Mouse (Mus musculus): ENCODE measurements at regions not wholly inside any gene's neighbourhood (a gene's known extent, or its start where the extent isn't known, plus 50 kb on each side); places are given as distances from the start of the nearest gene placed in this dataset.

- no peak overlapping the region for H3K9ac ChIP-seq (replicated peaks; ENCODE audit: low read length)
- H3K4me2 ChIP-seq (replicated peaks; ENCODE audit: low read depth, low read length) = no peak overlapping the region
- H3K9me3 ChIP-seq (ENCODE audit: low read length) = peaks cover 7% of the 10 kb centered on the region; the same call in 1 of the 2 replicates
- no peaks in the 10 kb centered on the region for H3K36me3 ChIP-seq (ENCODE audit: insufficient read depth, low read length)
- 71% methylated on average over 1 of the region's 1 CpGs for WGBS
- 0 out of 2 replicates have a peak, but pooled peaks have one; percentile 21 for ATAC-seq (ENCODE audit: low FRiP score, low TSS enrichment)
- H3K27me3 ChIP-seq (ENCODE audit: insufficient read depth, low read length) = no peaks in the 10 kb centered on the region
- H3K27ac ChIP-seq (ENCODE audit: low read length) = no peak overlapping the region
- H3K4me3 ChIP-seq (ENCODE audit: low read length) = no peak overlapping the region
- H3K4me1 ChIP-seq (ENCODE audit: insufficient read depth, low read length) = peaks cover 15% of the 10 kb centered on the region
These were observed 272.1 kb upstream of the Npvf start for GRCm38 (mm10) chr6:50926313-50926712.

GRCm38 (mm10) chr6:50929503-50929902 is 275.3 kb upstream of the Npvf start:
- no peak overlapping the region for H3K4me3 ChIP-seq (ENCODE audit: low read length)
- H3K27ac ChIP-seq (ENCODE audit: low read length) = peak overlapping the region; percentile 6; the same call in 1 of the 2 replicates
- no peaks in the 10 kb centered on the region for H3K27me3 ChIP-seq (ENCODE audit: insufficient read depth, low read length)
- no peak overlapping the region for H3K9ac ChIP-seq (replicated peaks; ENCODE audit: low read length)
- no peak overlapping the region for H3K4me2 ChIP-seq (replicated peaks; ENCODE audit: low read depth, low read length)
- peak; percentile 62 for ATAC-seq (ENCODE audit: low FRiP score, low TSS enrichment)
- no peaks in the 10 kb centered on the region for H3K36me3 ChIP-seq (ENCODE audit: insufficient read depth, low read length)
- 23% methylated on average over 9 of the region's 9 CpGs for WGBS
- peaks cover 13% of the 10 kb centered on the region for H3K4me1 ChIP-seq (ENCODE audit: insufficient read depth, low read length)
- H3K9me3 ChIP-seq (ENCODE audit: low read length) = peaks cover 4% of the 10 kb centered on the region; the same call in 1 of the 2 replicates

DNA sequence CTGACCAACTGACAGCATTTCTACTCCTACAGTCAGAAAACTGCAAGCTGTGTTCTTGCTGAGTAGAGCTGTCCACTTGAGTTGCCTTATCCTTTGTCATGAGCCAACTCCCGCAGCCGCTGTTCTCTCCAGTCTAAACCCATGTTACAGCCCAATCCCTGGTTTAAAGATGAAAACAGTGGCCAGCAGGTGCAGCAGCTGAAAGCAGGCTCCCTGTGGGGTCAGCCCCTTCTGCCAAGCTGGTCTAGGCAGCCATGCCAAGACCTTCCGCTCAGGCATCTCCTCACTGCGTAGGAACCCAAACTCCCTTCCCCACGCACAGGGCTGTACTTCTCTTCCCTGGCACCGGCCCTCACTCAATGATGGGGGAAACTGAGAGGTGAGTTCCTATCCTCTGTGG is 279.3 kb upstream of the Npvf start:
- Histone ChIP-seq H3K4me2 (replicated peaks; ENCODE audit: low read depth, low read length) (no peak overlapping the region), H3K4me3 (ENCODE audit: low read length) (no peak overlapping the region), H3K9ac (replicated peaks; ENCODE audit: low read length) (no peak overlapping the region), H3K36me3 (ENCODE audit: insufficient read depth, low read length) (no peaks in the 10 kb centered on the region), H3K27ac (ENCODE audit: low read length) (no peak overlapping the region), H3K27me3 (ENCODE audit: insufficient read depth, low read length) (no peaks in the 10 kb centered on the region), H3K9me3 (ENCODE audit: low read length) (no peaks in the 10 kb centered on the region), H3K4me1 (ENCODE audit: insufficient read depth, low read length) (peaks cover 12% of the 10 kb centered on the region)
- WGBS = 89% methylated on average over 6 of the region's 6 CpGs
- ATAC-seq (ENCODE audit: low FRiP score, low TSS enrichment) = no peak

DNA sequence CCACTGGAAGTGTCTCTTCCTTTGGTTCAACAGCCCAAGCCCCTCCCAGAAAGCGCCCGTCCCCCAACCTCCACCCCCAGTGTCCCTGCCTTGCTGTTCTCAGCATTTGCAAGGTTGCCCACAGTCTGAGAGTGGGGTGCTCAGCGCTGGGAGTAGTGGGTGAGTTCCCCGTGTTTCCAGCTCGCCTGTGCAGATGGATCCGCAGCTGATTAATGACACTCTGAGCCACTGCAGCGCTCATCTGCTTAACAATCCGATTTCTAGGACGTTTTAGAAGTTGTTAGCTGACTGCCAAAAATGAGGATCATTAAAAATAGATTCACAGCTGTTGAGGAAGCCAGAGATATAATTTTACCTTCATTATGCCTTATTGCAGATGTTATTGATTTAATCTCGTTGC is 280.0 kb upstream of the Npvf start:
- 58% methylated on average over 10 of the region's 10 CpGs for WGBS
- no peaks in the 10 kb centered on the region for H3K9me3 ChIP-seq (ENCODE audit: low read length)
- H3K27me3 ChIP-seq (ENCODE audit: insufficient read depth, low read length) = no peaks in the 10 kb centered on the region
- H3K9ac ChIP-seq (replicated peaks; ENCODE audit: low read length) = no peak overlapping the region
- H3K4me1 ChIP-seq (ENCODE audit: insufficient read depth, low read length) = peaks cover 8% of the 10 kb centered on the region
- ATAC-seq (ENCODE audit: low FRiP score, low TSS enrichment) = no peak
- H3K4me2 ChIP-seq (replicated peaks; ENCODE audit: low read depth, low read length) = no peak overlapping the region
- no peak overlapping the region for H3K4me3 ChIP-seq (ENCODE audit: low read length)
- H3K27ac ChIP-seq (ENCODE audit: low read length) = no peak overlapping the region
- H3K36me3 ChIP-seq (ENCODE audit: insufficient read depth, low read length) = no peaks in the 10 kb centered on the region

DNA sequence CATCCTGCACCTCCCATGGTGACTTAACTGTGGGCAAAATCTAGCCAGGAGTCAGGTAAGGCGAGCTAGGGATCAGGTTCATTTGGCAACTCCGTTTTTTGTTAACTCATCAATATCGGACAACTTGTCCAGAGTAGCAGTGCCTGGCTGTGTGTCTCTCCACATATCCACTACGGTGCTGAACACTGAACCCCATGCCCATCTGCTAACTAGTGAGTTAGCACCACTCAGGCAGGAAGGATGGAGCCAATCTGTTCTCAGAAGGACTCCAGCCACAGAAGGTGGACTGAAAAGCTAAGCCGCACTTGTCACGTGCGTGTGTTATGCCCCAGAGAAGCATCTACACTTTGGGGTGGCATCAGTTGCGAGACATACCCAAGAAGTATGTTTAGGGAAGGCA is 282.1 kb upstream of the Npvf start:
- 85% methylated on average over 8 of the region's 8 CpGs for WGBS
- Histone ChIP-seq H3K4me2 (replicated peaks; ENCODE audit: low read depth, low read length) (no peak overlapping the region), H3K9me3 (ENCODE audit: low read length) (no peaks in the 10 kb centered on the region), H3K4me1 (ENCODE audit: insufficient read depth, low read length) (0 out of 2 replicates have a peak, but pooled peaks cover 5% of the 10 kb centered on the region), H3K4me3 (ENCODE audit: low read length) (no peak overlapping the region), H3K36me3 (ENCODE audit: insufficient read depth, low read length) (no peaks in the 10 kb centered on the region), H3K9ac (replicated peaks; ENCODE audit: low read length) (no peak overlapping the region), H3K27ac (ENCODE audit: low read length) (peak overlapping the region; percentile 60; the same call in 1 of the 2 replicates), H3K27me3 (ENCODE audit: insufficient read depth, low read length) (no peaks in the 10 kb centered on the region; the same call in 1 of the 2 replicates)
- no peak for ATAC-seq (ENCODE audit: low FRiP score, low TSS enrichment)

DNA sequence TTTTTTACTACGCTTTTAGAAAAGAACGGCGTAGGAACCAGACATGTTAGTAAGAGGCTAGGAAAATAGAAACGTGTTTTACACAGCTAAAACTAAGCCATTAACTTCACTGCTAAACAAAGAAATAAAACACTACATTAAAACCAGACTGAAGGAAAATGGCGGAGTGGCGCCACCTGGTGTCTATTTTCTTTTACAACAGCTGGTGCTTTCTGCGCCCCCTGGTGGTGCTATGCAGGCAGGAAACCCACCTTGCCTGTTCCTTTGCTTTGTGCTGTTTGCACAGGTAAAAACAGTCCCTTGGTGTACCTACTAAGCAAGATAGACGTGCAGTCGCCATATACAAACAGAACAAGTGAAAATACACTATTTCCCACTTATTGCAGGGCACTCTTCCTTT is 282.9 kb upstream of the Npvf start:
- no peaks in the 10 kb centered on the region; the same call in 1 of the 2 replicates for H3K27me3 ChIP-seq (ENCODE audit: insufficient read depth, low read length)
- H3K4me1 ChIP-seq (ENCODE audit: insufficient read depth, low read length) = 0 out of 2 replicates have a peak, but pooled peaks cover 5% of the 10 kb centered on the region
- no peaks in the 10 kb centered on the region for H3K9me3 ChIP-seq (ENCODE audit: low read length)
- 14% methylated on average over 9 of the region's 9 CpGs for WGBS
- ATAC-seq (ENCODE audit: low FRiP score, low TSS enrichment) = no peak
- H3K27ac ChIP-seq (ENCODE audit: low read length) = no peak overlapping the region
- H3K36me3 ChIP-seq (ENCODE audit: insufficient read depth, low read length) = no peaks in the 10 kb centered on the region
- H3K9ac ChIP-seq (replicated peaks; ENCODE audit: low read length) = no peak overlapping the region
- H3K4me3 ChIP-seq (ENCODE audit: low read length) = no peak overlapping the region
- H3K4me2 ChIP-seq (replicated peaks; ENCODE audit: low read depth, low read length) = no peak overlapping the region

DNA sequence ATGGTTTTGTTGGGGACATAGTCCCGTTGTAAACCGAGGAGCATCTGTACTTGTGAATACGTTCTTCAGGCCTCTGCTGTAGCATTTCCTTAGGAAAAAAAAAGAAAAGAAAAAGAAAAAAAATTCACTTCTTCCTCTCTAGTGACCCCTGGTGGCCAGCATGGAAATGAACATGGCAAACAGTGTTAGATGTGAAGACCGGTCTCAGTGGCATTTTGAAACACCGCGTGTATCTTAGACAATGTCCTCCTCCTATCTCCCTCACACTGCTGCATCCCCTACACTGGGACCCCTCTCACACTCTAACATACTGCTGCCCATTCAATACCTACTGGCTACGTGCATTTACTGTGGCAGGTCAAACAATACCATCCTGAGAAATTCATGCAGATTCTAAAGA is 284.6 kb upstream of the Npvf start:
- 19% methylated on average over 7 of the region's 7 CpGs for WGBS
- H3K4me1 ChIP-seq (ENCODE audit: insufficient read depth, low read length) = 0 out of 2 replicates have a peak, but pooled peaks cover 5% of the 10 kb centered on the region
- no peak overlapping the region for H3K9ac ChIP-seq (replicated peaks; ENCODE audit: low read length)
- H3K27ac ChIP-seq (ENCODE audit: low read length) = no peak overlapping the region
- no peaks in the 10 kb centered on the region; the same call in 1 of the 2 replicates for H3K27me3 ChIP-seq (ENCODE audit: insufficient read depth, low read length)
- ATAC-seq (ENCODE audit: low FRiP score, low TSS enrichment) = no peak
- H3K4me3 ChIP-seq (ENCODE audit: low read length) = no peak overlapping the region
- H3K36me3 ChIP-seq (ENCODE audit: insufficient read depth, low read length) = no peaks in the 10 kb centered on the region
- H3K9me3 ChIP-seq (ENCODE audit: low read length) = no peaks in the 10 kb centered on the region
- no peak overlapping the region for H3K4me2 ChIP-seq (replicated peaks; ENCODE audit: low read depth, low read length)

DNA sequence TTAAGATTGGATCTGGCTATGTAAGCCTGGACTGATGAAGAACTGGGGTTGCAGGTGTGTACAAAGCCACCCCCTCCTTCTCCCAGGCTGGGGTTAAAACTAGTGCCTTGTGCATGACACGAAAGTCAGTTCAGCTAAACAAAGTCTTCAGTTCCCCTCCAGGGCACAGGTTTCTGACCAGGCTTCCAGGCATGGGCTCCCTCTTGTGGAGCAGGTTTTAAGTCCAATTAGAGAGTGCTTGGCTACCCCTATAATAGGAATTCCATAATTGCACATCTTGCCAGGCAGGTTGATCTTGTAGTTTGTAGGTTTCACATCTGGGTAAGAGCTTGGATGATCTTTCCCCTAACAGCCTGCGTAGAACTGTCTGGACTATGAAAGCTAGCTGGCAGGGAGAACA is 285.2 kb upstream of the Npvf start:
- Histone ChIP-seq H3K9me3 (ENCODE audit: low read length) (no peaks in the 10 kb centered on the region), H3K4me2 (replicated peaks; ENCODE audit: low read depth, low read length) (no peak overlapping the region), H3K27me3 (ENCODE audit: insufficient read depth, low read length) (no peaks in the 10 kb centered on the region; the same call in 1 of the 2 replicates), H3K36me3 (ENCODE audit: insufficient read depth, low read length) (no peaks in the 10 kb centered on the region), H3K4me1 (ENCODE audit: insufficient read depth, low read length) (0 out of 2 replicates have a peak, but pooled peaks cover 5% of the 10 kb centered on the region), H3K4me3 (ENCODE audit: low read length) (no peak overlapping the region), H3K9ac (replicated peaks; ENCODE audit: low read length) (no peak overlapping the region), H3K27ac (ENCODE audit: low read length) (no peak overlapping the region)
- peak; percentile 35; the same call in 1 of the 2 replicates for ATAC-seq (ENCODE audit: low FRiP score, low TSS enrichment)
- 54% methylated on average over 2 of the region's 2 CpGs for WGBS

- H3K9ac ChIP-seq (replicated peaks; ENCODE audit: low read length) = no peak overlapping the region
- no peaks in the 10 kb centered on the region for H3K9me3 ChIP-seq (ENCODE audit: low read length)
- 33% methylated on average over 1 of the region's 1 CpGs for WGBS
- H3K36me3 ChIP-seq (ENCODE audit: insufficient read depth, low read length) = no peaks in the 10 kb centered on the region
- H3K4me3 ChIP-seq (ENCODE audit: low read length) = no peak overlapping the region
- no peak overlapping the region for H3K4me2 ChIP-seq (replicated peaks; ENCODE audit: low read depth, low read length)
- no peaks in the 10 kb centered on the region; the same call in 1 of the 2 replicates for H3K27me3 ChIP-seq (ENCODE audit: insufficient read depth, low read length)
- no peak for ATAC-seq (ENCODE audit: low FRiP score, low TSS enrichment)
- H3K4me1 ChIP-seq (ENCODE audit: insufficient read depth, low read length) = 0 out of 2 replicates have a peak, but pooled peaks cover 5% of the 10 kb centered on the region
- H3K27ac ChIP-seq (ENCODE audit: low read length) = no peak overlapping the region
These were observed 285.9 kb upstream of the Npvf start for GRCm38 (mm10) chr6:50940118-50940517.

DNA sequence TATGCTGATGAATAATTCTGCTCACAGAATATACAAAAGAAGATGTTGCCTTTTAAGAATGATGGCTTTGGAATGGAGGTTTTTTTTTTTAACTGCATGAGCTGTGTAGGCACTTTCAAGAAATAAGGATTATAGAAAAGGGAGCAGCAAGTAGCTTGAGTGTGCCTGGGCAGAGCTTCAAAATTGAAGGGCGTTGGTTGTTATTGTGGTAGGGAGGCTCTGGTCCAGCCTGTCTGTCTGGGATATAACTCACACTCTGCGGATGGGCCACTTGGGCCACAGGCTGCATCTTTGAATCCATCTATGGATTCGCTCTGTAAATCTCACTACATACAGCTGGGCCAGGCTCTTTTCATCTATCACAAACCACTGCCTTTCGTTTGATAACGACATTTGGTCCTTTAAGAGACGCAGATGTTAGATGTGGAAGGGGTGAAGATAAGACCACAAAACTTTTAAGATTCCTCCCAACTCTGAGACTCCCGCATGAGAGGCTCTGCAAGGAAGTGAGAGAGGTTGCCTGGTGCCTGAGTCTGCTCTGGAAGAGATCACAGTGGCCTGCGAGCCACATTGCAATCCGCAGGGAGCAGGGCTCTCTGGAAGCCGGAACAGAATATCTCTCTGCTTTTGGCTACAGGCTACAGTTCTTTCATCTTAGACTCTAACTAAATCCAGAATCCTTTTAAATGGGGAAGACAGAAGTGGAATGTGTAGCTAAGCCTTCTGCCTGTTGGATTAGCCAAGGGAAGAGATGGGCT is 286.6 kb upstream of the Npvf start:
- Histone ChIP-seq H3K4me2 (replicated peaks; ENCODE audit: low read depth, low read length) (no peak overlapping the region), H3K4me3 (ENCODE audit: low read length) (no peak overlapping the region), H3K4me1 (ENCODE audit: insufficient read depth, low read length) (0 out of 2 replicates have a peak, but pooled peaks cover 5% of the 10 kb centered on the region), H3K27ac (ENCODE audit: low read length) (peak overlapping the region; percentile 20; the same call in 1 of the 2 replicates), H3K9me3 (ENCODE audit: low read length) (no peaks in the 10 kb centered on the region), H3K27me3 (ENCODE audit: insufficient read depth, low read length) (no peaks in the 10 kb centered on the region; the same call in 1 of the 2 replicates), H3K9ac (replicated peaks; ENCODE audit: low read length) (0 out of 2 replicates have a peak overlapping the region, but pooled peaks have one; percentile 9), H3K36me3 (ENCODE audit: insufficient read depth, low read length) (no peaks in the 10 kb centered on the region)
- 75% methylated on average over 10 of the region's 10 CpGs for WGBS
- no peak for ATAC-seq (ENCODE audit: low FRiP score, low TSS enrichment)
